Mouse (Mus musculus) ES-E14 (cell line): ENCODE data around the gene Naglu. TPM values are rescaled to one million over a fixed set of nuclear protein-coding genes. Genes with fewer than 3 reads are reported as not detected.

Source experiments
- DNase-seq: peaks from one replicate; pipeline ENCODE4 v3.0.0-alpha.2; 2013; ENCODE audit warnings: low read depth, low spot score
- H3K27ac ChIP-seq: 2 replicates; pipeline ENCODE4 v1.5.1; 2012; ENCODE audit warnings: low read depth, mild to moderate bottlenecking, low read length, moderate library complexity, mixed read lengths; ENCODE audit not compliant: poor library complexity, insufficient read depth, severe bottlenecking
- H3K36me3 ChIP-seq: 2 replicates; pipeline ENCODE4 v1.6.1; 2012; ENCODE audit warnings: mild to moderate bottlenecking, low read length, moderate library complexity, mixed read lengths; ENCODE audit not compliant: control insufficient read depth, poor library complexity, insufficient read depth, severe bottlenecking
- H3K4me1 ChIP-seq, 2 experiments: fragments of 150-350 bp in 1 of 2; sonication (generic) in 1 of 2; 2 replicates each; pipeline ENCODE4 v1.6.1; 2012; ENCODE audit warnings: low read length in 2 of 2, mild to moderate bottlenecking in 1 of 2, mixed read lengths in 1 of 2; ENCODE audit not compliant: control insufficient read depth in 2 of 2, insufficient read depth in 2 of 2, poor library complexity in 1 of 2
- H3K4me3 ChIP-seq, 2 experiments: fragments of 150-350 bp in 1 of 2; sonication (generic) in 1 of 2; 2 replicates each; pipeline ENCODE4 v1.5.1; 2012; ENCODE audit warnings: low read length in 2 of 2, low read depth in 1 of 2, mild to moderate bottlenecking in 1 of 2, mixed read lengths in 1 of 2; ENCODE audit not compliant: insufficient read depth in 1 of 2, poor library complexity in 1 of 2, severe bottlenecking in 1 of 2
- H3K9ac ChIP-seq: 2 replicates; pipeline ENCODE4 v1.6.1; 2012; ENCODE audit warnings: low read depth, mild to moderate bottlenecking, low read length, mixed read lengths; ENCODE audit not compliant: poor library complexity, insufficient read depth, severe bottlenecking
- H3K9me3 ChIP-seq: fragments of 150-350 bp; sonication (generic); 2 replicates; pipeline ENCODE4 v1.6.1; 2012; ENCODE audit warnings: low read depth, mild to moderate bottlenecking, low read length; ENCODE audit not compliant: control insufficient read depth, insufficient read depth
- CHD2 ChIP-seq: IDR thresholded peaks from 2 replicates; pipeline ENCODE4 v1.6.1; 2014; ENCODE audit warnings: mild to moderate bottlenecking, low read depth, low read length, inconsistent platforms
- HCFC1 ChIP-seq: IDR thresholded peaks from 2 replicates; pipeline ENCODE4 v1.6.1; 2012; ENCODE audit warnings: low read length, inconsistent platforms, borderline replicate concordance; ENCODE audit not compliant: insufficient read depth
- MAFK ChIP-seq: IDR thresholded peaks from 2 replicates; pipeline ENCODE4 v1.6.1; 2014; ENCODE audit warnings: mild to moderate bottlenecking, low read depth, low read length, inconsistent platforms; ENCODE audit not compliant: insufficient read depth
- ZC3H11A ChIP-seq: IDR thresholded peaks from 2 replicates; pipeline ENCODE4 v1.6.1; 2012; ENCODE audit warnings: low read depth, mild to moderate bottlenecking, inconsistent platforms, low read length, borderline replicate concordance
- ZNF384 ChIP-seq: IDR thresholded peaks from 2 replicates; pipeline ENCODE4 v1.6.1; 2012; ENCODE audit warnings: low read depth, low read length, inconsistent platforms
- in situ Hi-C, 2 experiments: fragments of 600-800 bp; cut with MboI; formaldehyde crosslinking; loops; one replicate each; pipeline ENCODE4 v1.15.1; 2025; ENCODE audit warnings: low sequenced_read_pairs in 2 of 2, inconsistent platforms in 1 of 2; ENCODE audit not compliant: unreplicated experiment in 2 of 2
- total RNA-seq: library from RNA; depleted of rRNA; stranded (reverse); fragments of 300-350 nt; gene quantifications from 2 replicates; pipeline ENCODE4 v1.2.3, GENCODE M21; 2012

Naglu gene
- total RNA-seq, 1 experiment, result 4.7 TPM

DNA sequence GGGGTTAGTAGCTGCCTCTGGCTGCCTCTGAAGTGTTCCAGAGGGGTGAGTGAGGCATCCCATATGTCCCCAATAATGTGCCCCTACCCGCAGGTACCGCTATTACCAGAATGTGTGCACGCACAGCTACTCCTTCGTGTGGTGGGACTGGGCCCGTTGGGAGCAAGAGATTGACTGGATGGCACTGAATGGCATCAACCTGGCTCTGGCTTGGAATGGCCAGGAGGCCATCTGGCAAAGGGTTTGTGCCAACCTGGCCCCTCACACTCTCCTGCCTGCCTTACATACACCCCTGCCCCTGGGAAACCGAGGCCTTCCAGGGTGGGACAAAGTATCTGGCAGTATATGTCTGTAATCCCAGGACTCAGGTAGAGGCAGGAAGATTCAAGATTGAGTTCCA is 1.2 kb downstream of the Naglu start:
- Histone ChIP-seq H3K4me3 (no peak overlapping the region), H3K27ac (no peak overlapping the region), H3K4me1 (peaks cover 2 to 7% of the 10 kb centered on the region in 2 experiments; a peak in 1 of 4 replicates), H3K9ac (no peak overlapping the region), H3K9me3 (no peaks in the 10 kb centered on the region), H3K36me3 (no peaks in the 10 kb centered on the region)
- no peak for TF ChIP-seq HCFC1
- TF ChIP-seq CHD2, result no peak
- TF ChIP-seq MAFK, result no peak
- no peak for TF ChIP-seq ZNF384
- TF ChIP-seq ZC3H11A, result no peak
- in situ Hi-C loops, result no loop called here
- no peak for DNase-seq

DNA sequence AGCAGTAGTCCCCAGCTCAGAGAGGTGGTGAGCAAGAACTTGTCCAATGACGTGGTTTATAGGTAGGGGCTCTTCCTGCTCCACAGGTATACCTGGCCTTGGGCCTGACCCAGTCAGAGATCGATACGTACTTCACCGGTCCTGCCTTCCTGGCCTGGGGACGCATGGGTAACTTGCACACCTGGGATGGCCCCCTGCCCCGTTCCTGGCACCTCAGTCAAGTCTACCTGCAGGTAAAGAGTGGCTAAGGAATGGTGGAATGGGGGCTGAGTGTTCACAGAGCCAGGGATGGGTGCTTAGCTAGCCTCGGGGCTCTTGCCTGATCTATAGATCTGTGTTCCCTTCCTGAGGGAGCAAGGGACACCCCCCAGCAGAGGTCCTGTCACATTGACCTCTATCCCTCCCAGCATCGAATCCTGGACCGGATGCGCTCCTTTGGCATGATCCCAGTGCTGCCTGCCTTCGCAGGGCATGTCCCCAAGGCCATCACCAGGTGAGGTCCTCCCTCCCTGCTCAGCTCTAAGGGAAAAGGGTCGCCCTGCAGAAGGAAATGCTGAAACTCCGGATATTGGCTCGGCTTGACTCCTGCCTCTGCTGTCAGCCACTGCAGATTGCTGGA is 2.1 kb downstream of the Naglu start:
- Histone ChIP-seq H3K9me3 (no peaks in the 10 kb centered on the region), H3K4me3 (no peak overlapping the region), H3K4me1 (peaks cover 2 to 4% of the 10 kb centered on the region in 2 experiments; a peak in 1 of 4 replicates), H3K9ac (no peak overlapping the region), H3K27ac (no peak overlapping the region), H3K36me3 (no peaks in the 10 kb centered on the region)
- in situ Hi-C loops, result no loop called here
- no peak for TF ChIP-seq ZC3H11A
- DNase-seq, result no peak

- Histone ChIP-seq H3K36me3 (no peaks in the 10 kb centered on the region), H3K9ac (peak within 1 kb of the TSS; percentile 21), H3K4me3 (peak within 1 kb of the TSS; percentile 48 to 56), H3K4me1 (0 out of 4 replicates have a peak, but pooled peaks cover 1 to 2% of the 10 kb centered on the region in 2 experiments), H3K9me3 (no peaks in the 10 kb centered on the region), H3K27ac (no peak within 1 kb of the TSS)
- TF ChIP-seq CHD2 (no peak), ZC3H11A (no peak), HCFC1 (no peak), MAFK (no peak)
- in situ Hi-C loops, result no loop called here
- DNase-seq, result no peak
Measured at GRCm38 (mm10) chr11:101078121-101078520, 8.3 kb downstream of the Naglu start, which contains the start of gene Hsd17b1. Hsd17b1 (plus strand) TSS chr11:101078411.

DNA sequence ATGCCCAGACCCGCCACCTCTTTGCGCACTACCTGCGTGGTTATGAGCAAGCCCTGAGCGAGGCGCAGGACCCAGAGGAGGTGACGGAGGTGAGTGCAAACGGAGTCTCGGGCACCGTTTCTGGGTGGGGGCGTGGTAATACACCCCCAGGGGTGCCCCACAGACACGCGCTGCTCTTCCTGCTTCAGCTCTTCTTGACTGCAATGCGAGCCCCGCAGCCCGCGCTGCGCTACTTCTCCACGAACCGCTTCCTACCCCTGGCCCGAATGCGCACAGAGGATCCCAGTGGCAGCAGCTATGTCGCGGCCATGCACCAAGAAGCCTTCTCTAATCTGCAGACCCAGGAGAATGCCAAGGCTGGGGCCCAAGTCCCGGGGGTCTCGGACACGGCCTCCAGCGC is 9.9 kb downstream of the Naglu start:
- Histone ChIP-seq H3K36me3 (peaks cover 2% of the 10 kb centered on the region; the same call in 1 of the 2 replicates), H3K9me3 (no peaks in the 10 kb centered on the region), H3K27ac (no peak overlapping the region), H3K4me1 (peaks cover 1 to 5% of the 10 kb centered on the region in 2 experiments; a peak in 1 of 4 replicates), H3K4me3 (peak overlapping the region; percentile 48 to 56), H3K9ac (peak overlapping the region; percentile 34; the same call in 1 of the 2 replicates)
- in situ Hi-C loops, result no loop called here
- TF ChIP-seq HCFC1, result no peak
- TF ChIP-seq ZC3H11A, result no peak
- TF ChIP-seq ZNF384, result no peak
- TF ChIP-seq CHD2, result no peak
- no peak for TF ChIP-seq MAFK
- no peak for DNase-seq
